ENCODE assay signal across 8 mouse cellular contexts in the genomic region with DNA sequence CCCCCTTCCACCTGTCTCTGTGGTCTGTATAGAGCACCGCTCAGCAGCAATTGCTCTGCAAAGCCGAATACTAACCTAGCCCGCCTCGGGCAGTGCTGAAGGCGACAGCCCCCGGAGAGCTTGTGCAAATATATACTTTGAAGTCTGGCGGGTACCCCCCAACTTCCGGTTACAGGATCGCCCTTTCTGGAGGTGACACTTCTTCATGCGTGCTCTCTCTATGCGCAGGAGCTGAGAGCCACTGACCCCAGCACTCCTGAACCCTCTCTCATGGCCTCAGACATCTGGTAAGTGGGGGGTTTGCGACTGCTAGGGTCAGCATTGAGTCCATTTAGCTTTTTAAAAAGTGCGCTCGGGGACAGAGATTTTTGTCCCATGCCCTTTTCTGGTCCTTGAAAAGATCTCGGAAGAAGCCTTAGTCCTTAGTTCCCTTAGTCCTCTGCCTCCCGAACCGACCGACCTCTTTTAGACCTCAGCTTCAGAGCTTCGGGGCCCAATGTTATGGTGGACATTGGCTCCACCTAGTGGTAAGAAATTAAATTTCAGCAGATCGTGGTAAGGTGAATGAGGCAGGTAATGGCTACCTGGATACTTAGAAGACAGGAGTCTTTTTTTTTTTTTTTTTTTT. TPM values are rescaled to one million over a fixed set of nuclear protein-coding genes. Genes with fewer than 3 reads are reported as not detected.
A peak's percentile ranks its signal among the peaks of the same experiment; 100 is the strongest.
DNase-seq lines count a peak whose midpoint lies in the region; ATAC-seq and TF ChIP-seq lines count a peak whose summit lies in the region.

No protein-coding gene starts in this region.

- peaks cover 2% of the 10 kb centered on the region; the same call in 1 of the 2 replicates for H3K27me3 ChIP-seq in heart, adult 2 months (ENCODE audit: control insufficient read depth, insufficient read depth, low read length)
- peaks cover 50% of the 10 kb centered on the region for H3K27me3 ChIP-seq in limb, embryonic 13.5 days
- peaks cover 2% of the 10 kb centered on the region; the same call in 1 of the 2 replicates for H3K27me3 ChIP-seq in midbrain, embryonic 14.5 days (ENCODE audit: control insufficient read depth, insufficient read depth, low read length)
- no peaks in the 10 kb centered on the region for H3K27me3 ChIP-seq in stomach, embryonic 14.5 days (ENCODE audit: control insufficient read depth, insufficient read depth, low read length)

- WGBS in heart, adult 2 months: 4% methylated on average over 20 of the region's 20 CpGs
- WGBS in limb, embryonic 13.5 days: under 1% methylated on average over 20 of the region's 20 CpGs
- 1% methylated on average over 20 of the region's 20 CpGs for WGBS in midbrain, embryonic 14.5 days
- WGBS in stomach, embryonic 14.5 days: under 1% methylated on average over 20 of the region's 20 CpGs

- no peak overlapping the region for H3K9ac ChIP-seq in heart, adult 2 months (ENCODE audit: low read depth, low read length)
- H3K9ac ChIP-seq in limb, embryonic 13.5 days: no peak overlapping the region
- peak overlapping the region; percentile 25 for H3K9ac ChIP-seq in midbrain, embryonic 14.5 days (replicated peaks; ENCODE audit: low read length)
- no peak overlapping the region for H3K9ac ChIP-seq in stomach, embryonic 14.5 days (replicated peaks; ENCODE audit: low read depth, low read length)

- intact Hi-C loops in heart, adult 2 months (cut with DNase I): loop anchor here (1.0 to 5.0 kb wide), 4 partner anchors 63 to 341 kb away; no protein-coding TSS in a partner anchor

- no peak for TF ChIP-seq POLR2A in heart, adult 2 months (IDR thresholded peaks at IDR 0.05; ENCODE audit: insufficient read depth, low read depth, low read length)

- peak; percentile 71 for TF ChIP-seq EP300 in heart, adult 2 months (IDR thresholded peaks at IDR 0.05; ENCODE audit: insufficient read depth, low read depth, low read length)

- peak; percentile 80 for TF ChIP-seq CTCF in heart, adult 2 months (IDR thresholded peaks at IDR 0.05)

- no peak overlapping the region for H3K27ac ChIP-seq in heart, adult 2 months
- H3K27ac ChIP-seq in limb, embryonic 13.5 days: no peak overlapping the region
- no peak overlapping the region for H3K27ac ChIP-seq in midbrain, embryonic 14.5 days (replicated peaks; ENCODE audit: low read depth, low read length)
- H3K27ac ChIP-seq in stomach, embryonic 14.5 days (ENCODE audit: low read length): no peak overlapping the region

- peak; percentile 72 for DNase-seq in layer of hippocampus, adult 11-12 months (ENCODE audit: low spot score)
- DNase-seq in layer of hippocampus, adult 9-11 months: no peak
- DNase-seq in cerebellum, postnatal 14 days: peak; percentile 80 to 88
- peak in 1 of 2 experiments; percentile 34 for DNase-seq in heart, adult 2 months
- DNase-seq in kidney, adult 11 months: peak; percentile 44
- peak; percentile 91 for DNase-seq in midbrain, embryonic 14.5 days

- no peaks in the 10 kb centered on the region for H3K79me2 ChIP-seq in heart, adult 2 months (replicated peaks; ENCODE audit: control insufficient read depth, insufficient read depth, low read length)

- H3K4me1 ChIP-seq in heart, adult 2 months (ENCODE audit: control insufficient read depth, insufficient read depth, low read length): no peaks in the 10 kb centered on the region; the same call in 1 of the 2 replicates
- peaks cover 29% of the 10 kb centered on the region for H3K4me1 ChIP-seq in limb, embryonic 13.5 days
- H3K4me1 ChIP-seq in midbrain, embryonic 14.5 days (ENCODE audit: control insufficient read depth, insufficient read depth, low read length): no peaks in the 10 kb centered on the region
- no peaks in the 10 kb centered on the region for H3K4me1 ChIP-seq in stomach, embryonic 14.5 days (ENCODE audit: control insufficient read depth, insufficient read depth, low read length)

- H3K4me3 ChIP-seq in heart, adult 2 months: no peak overlapping the region
- H3K4me3 ChIP-seq in limb, embryonic 13.5 days: peak overlapping the region; percentile 13
- peak overlapping the region; percentile 23 for H3K4me3 ChIP-seq in midbrain, embryonic 14.5 days (replicated peaks; ENCODE audit: low read depth, low read length)
- peak overlapping the region; percentile 13 for H3K4me3 ChIP-seq in stomach, embryonic 14.5 days (ENCODE audit: low read depth, low read length)

- ATAC-seq in limb, embryonic 13.5 days (ENCODE audit: low FRiP score, low read depth): peak; percentile 57; the same call in 1 of the 2 replicates
- peak; percentile 66 for ATAC-seq in midbrain, embryonic 14.5 days (ENCODE audit: low FRiP score, low TSS enrichment)
- peak; percentile 87; the same call in 1 of the 2 replicates for ATAC-seq in stomach, embryonic 14.5 days (ENCODE audit: insufficient number of reproducible peaks, insufficient read depth, low FRiP score, low read depth)

- peak overlapping the region; percentile 53 for H3K4me2 ChIP-seq in limb, embryonic 13.5 days (replicated peaks)
- H3K4me2 ChIP-seq in midbrain, embryonic 14.5 days (ENCODE audit: low read length): peak overlapping the region; percentile 60
- H3K4me2 ChIP-seq in stomach, embryonic 14.5 days (replicated peaks; ENCODE audit: low read depth, low read length): peak overlapping the region; percentile 44

- H3K9me3 ChIP-seq in limb, embryonic 13.5 days: no peaks in the 10 kb centered on the region
- H3K9me3 ChIP-seq in midbrain, embryonic 14.5 days (ENCODE audit: control insufficient read depth, low read length): no peaks in the 10 kb centered on the region
- H3K9me3 ChIP-seq in stomach, embryonic 14.5 days (ENCODE audit: control insufficient read depth, low read depth, low read length): no peaks in the 10 kb centered on the region

- no peaks in the 10 kb centered on the region for H3K36me3 ChIP-seq in heart, adult 2 months (ENCODE audit: control insufficient read depth, insufficient read depth, low read length)
- H3K36me3 ChIP-seq in limb, embryonic 13.5 days: no peaks in the 10 kb centered on the region
- H3K36me3 ChIP-seq in midbrain, embryonic 14.5 days (ENCODE audit: control insufficient read depth, insufficient read depth, low read length): no peaks in the 10 kb centered on the region
- no peaks in the 10 kb centered on the region for H3K36me3 ChIP-seq in stomach, embryonic 14.5 days (ENCODE audit: control insufficient read depth, insufficient read depth, low read length)

RNA-seq across cellular contexts. Expression of gene Cyp11a1, which starts 8.1 kb away (rescaled TPM):
- under 1 TPM in 1 of 2 experiments, not detected in 1; 0.29 TPM for total RNA-seq in heart, adult 2 months (2021)
- 0.06 and 0.29 TPM in 2 replicates for polyA plus RNA-seq in heart, adult 2 months (2012; rRNA removed)
- 0.68 and 0.81 TPM in 2 replicates for polyA plus RNA-seq in limb, embryonic 13.5 days (2015; fragmentation: Nextera tagmentation; extraction: Ambion mirVana)
- polyA plus RNA-seq in midbrain, embryonic 14.5 days (2014; fragmentation: Nextera tagmentation; extraction: Ambion mirVana): 0.36 and 0.51 TPM in 2 replicates
- 0.26 and 0.57 TPM in 2 replicates for polyA plus RNA-seq in stomach, embryonic 14.5 days (2014; fragmentation: Nextera tagmentation; extraction: Ambion mirVana)

RNA-seq across cellular contexts. Expression of gene Sema7a, which starts 58.2 kb away (rescaled TPM):
- total RNA-seq in heart, adult 2 months (2021): 10 to 100 TPM; 26.7 to 31.1 TPM
- 29.0 and 31.3 TPM in 2 replicates for polyA plus RNA-seq in heart, adult 2 months (2012; rRNA removed)
- 0.27 and 0.97 TPM in 2 replicates for polyA plus RNA-seq in limb, embryonic 13.5 days (2015; fragmentation: Nextera tagmentation; extraction: Ambion mirVana)
- 3.2 and 3.7 TPM in 2 replicates for polyA plus RNA-seq in midbrain, embryonic 14.5 days (2014; fragmentation: Nextera tagmentation; extraction: Ambion mirVana)
- polyA plus RNA-seq in stomach, embryonic 14.5 days (2014; fragmentation: Nextera tagmentation; extraction: Ambion mirVana): 1.0 and 1.1 TPM in 2 replicates
